Mouse (Mus musculus): ENCODE measurements around the gene Prkag1. TPM values are rescaled to one million over a fixed set of nuclear protein-coding genes. Genes with fewer than 3 reads are reported as not detected.

Gene Prkag1
- polyA plus RNA-seq, 1 experiment from 2014 or later = 98.5 TPM

GRCm38 (mm10) chr15:98793141-98793698, 38.1 kb downstream of the Prkag1 start:
- Histone ChIP-seq H3K27me3 (peaks cover 99% of the 10 kb centered on the region), H3K4me3 (replicated peaks) (peak overlapping the region; percentile 27), H3K27ac (no peak overlapping the region), H3K36me3 (no peaks in the 10 kb centered on the region), H3K9me3 (replicated peaks) (no peaks in the 10 kb centered on the region), H3K4me1 (peaks cover 51% of the 10 kb centered on the region), H3K9ac (no peak overlapping the region), H3K4me2 (peak overlapping the region; percentile 49)
- WGBS = under 1% methylated on average over 13 of the region's 13 CpGs
- no peak; the same call in 1 of the 2 replicates for ATAC-seq (replicated peaks; ENCODE audit: low FRiP score)

GRCm38 (mm10) chr15:98792233-98793020, 38.9 kb downstream of the Prkag1 start:
- Histone ChIP-seq H3K4me3 (replicated peaks) (peak overlapping the region; percentile 27), H3K4me1 (peaks cover 45% of the 10 kb centered on the region), H3K4me2 (peak overlapping the region; percentile 49), H3K9me3 (replicated peaks) (no peaks in the 10 kb centered on the region), H3K27me3 (peaks cover 99% of the 10 kb centered on the region), H3K27ac (no peak overlapping the region), H3K9ac (no peak overlapping the region), H3K36me3 (no peaks in the 10 kb centered on the region)
- no peak for ATAC-seq (replicated peaks; ENCODE audit: low FRiP score)
- WGBS = 1% methylated on average over 69 of the region's 75 CpGs

- peak overlapping the region; percentile 48; the same call in 1 of the 2 replicates for H3K4me2 ChIP-seq
- H3K9ac ChIP-seq = no peak overlapping the region
- H3K4me1 ChIP-seq = peaks cover 45% of the 10 kb centered on the region
- no peaks in the 10 kb centered on the region for H3K36me3 ChIP-seq
- ATAC-seq (replicated peaks; ENCODE audit: low FRiP score) = no peak
- peaks cover 100% of the 10 kb centered on the region for H3K27me3 ChIP-seq
- 1% methylated on average over 23 of the region's 23 CpGs for WGBS
- peak overlapping the region; percentile 0; the same call in 1 of the 2 replicates for H3K4me3 ChIP-seq (replicated peaks)
- no peaks in the 10 kb centered on the region for H3K9me3 ChIP-seq (replicated peaks)
- H3K27ac ChIP-seq = no peak overlapping the region
Observed at GRCm38 (mm10) chr15:98791771-98792170, 39.5 kb downstream of the Prkag1 start.

- Histone ChIP-seq H3K9ac (no peak overlapping the region), H3K4me2 (peak overlapping the region; percentile 48), H3K4me1 (peaks cover 45% of the 10 kb centered on the region), H3K4me3 (replicated peaks) (peak overlapping the region; percentile 31), H3K27me3 (peaks cover 100% of the 10 kb centered on the region), H3K27ac (no peak overlapping the region), H3K9me3 (replicated peaks) (no peaks in the 10 kb centered on the region), H3K36me3 (no peaks in the 10 kb centered on the region)
- ATAC-seq (replicated peaks; ENCODE audit: low FRiP score) = no peak
- WGBS = 1% methylated on average over 12 of the region's 12 CpGs
Observed at GRCm38 (mm10) chr15:98791221-98791620, 40.1 kb downstream of the Prkag1 start.

GRCm38 (mm10) chr15:98790761-98791160, 40.6 kb downstream of the Prkag1 start:
- no peak overlapping the region for H3K27ac ChIP-seq
- H3K4me3 ChIP-seq (replicated peaks) = peak overlapping the region; percentile 31
- H3K4me1 ChIP-seq = peaks cover 45% of the 10 kb centered on the region
- no peak for ATAC-seq (replicated peaks; ENCODE audit: low FRiP score)
- no peaks in the 10 kb centered on the region for H3K36me3 ChIP-seq
- peaks cover 97% of the 10 kb centered on the region for H3K27me3 ChIP-seq
- peak overlapping the region; percentile 36; the same call in 1 of the 2 replicates for H3K9ac ChIP-seq
- no peaks in the 10 kb centered on the region for H3K9me3 ChIP-seq (replicated peaks)
- 0% methylated on average over 23 of the region's 23 CpGs for WGBS
- H3K4me2 ChIP-seq = peak overlapping the region; percentile 48

- Histone ChIP-seq H3K4me2 (peak within 1 kb of the TSS; percentile 48), H3K27ac (no peak within 1 kb of the TSS), H3K27me3 (peaks cover 95% of the 10 kb centered on the region), H3K9ac (no peak within 1 kb of the TSS), H3K4me3 (replicated peaks) (peak within 1 kb of the TSS; percentile 31), H3K36me3 (no peaks in the 10 kb centered on the region), H3K4me1 (peaks cover 45% of the 10 kb centered on the region), H3K9me3 (replicated peaks) (no peaks in the 10 kb centered on the region)
- peak; percentile 50; the same call in 1 of the 2 replicates for ATAC-seq (replicated peaks; ENCODE audit: low FRiP score)
- WGBS = 2% methylated on average over 51 of the region's 51 CpGs
Observed at GRCm38 (mm10) chr15:98789661-98790535, 41.4 kb downstream of the Prkag1 start, which contains the start of gene Wnt1. Wnt1 (plus strand) TSS chr15:98789857.

GRCm38 (mm10) chr15:98788972-98789660, 42.2 kb downstream of the Prkag1 start:
- no peaks in the 10 kb centered on the region for H3K9me3 ChIP-seq (replicated peaks)
- H3K4me1 ChIP-seq = peaks cover 45% of the 10 kb centered on the region
- H3K27me3 ChIP-seq = peaks cover 90% of the 10 kb centered on the region
- H3K27ac ChIP-seq = no peak overlapping the region
- peak overlapping the region; percentile 21; the same call in 1 of the 2 replicates for H3K4me3 ChIP-seq (replicated peaks)
- no peak overlapping the region for H3K9ac ChIP-seq
- 12% methylated on average over 24 of the region's 24 CpGs for WGBS
- ATAC-seq (replicated peaks; ENCODE audit: low FRiP score) = no peak
- H3K36me3 ChIP-seq = no peaks in the 10 kb centered on the region
- H3K4me2 ChIP-seq = peak overlapping the region; percentile 47

GRCm38 (mm10) chr15:98787930-98788329, 43.4 kb downstream of the Prkag1 start:
- Histone ChIP-seq H3K27ac (no peak overlapping the region), H3K36me3 (no peaks in the 10 kb centered on the region), H3K27me3 (peaks cover 85% of the 10 kb centered on the region), H3K4me3 (replicated peaks) (no peak overlapping the region), H3K9me3 (replicated peaks) (no peaks in the 10 kb centered on the region), H3K4me1 (peaks cover 35% of the 10 kb centered on the region), H3K9ac (no peak overlapping the region), H3K4me2 (no peak overlapping the region)
- ATAC-seq (replicated peaks; ENCODE audit: low FRiP score) = no peak
- WGBS = 33% methylated on average over 4 of the region's 4 CpGs

GRCm38 (mm10) chr15:98785744-98786143, 45.6 kb downstream of the Prkag1 start:
- no peaks in the 10 kb centered on the region for H3K9me3 ChIP-seq (replicated peaks)
- H3K4me1 ChIP-seq = peaks cover 14% of the 10 kb centered on the region
- H3K4me3 ChIP-seq (replicated peaks) = no peak overlapping the region
- no peak overlapping the region for H3K9ac ChIP-seq
- no peaks in the 10 kb centered on the region for H3K36me3 ChIP-seq
- WGBS = 40% methylated on average over 7 of the region's 7 CpGs
- H3K27me3 ChIP-seq = peaks cover 82% of the 10 kb centered on the region
- ATAC-seq (replicated peaks; ENCODE audit: low FRiP score) = no peak
- H3K4me2 ChIP-seq = no peak overlapping the region
- no peak overlapping the region for H3K27ac ChIP-seq

- Histone ChIP-seq H3K4me3 (replicated peaks) (no peak overlapping the region), H3K36me3 (no peaks in the 10 kb centered on the region), H3K4me2 (no peak overlapping the region), H3K4me1 (peaks cover 28% of the 10 kb centered on the region), H3K27me3 (peaks cover 82% of the 10 kb centered on the region), H3K9me3 (replicated peaks) (no peaks in the 10 kb centered on the region), H3K9ac (no peak overlapping the region), H3K27ac (no peak overlapping the region)
- no peak for ATAC-seq (replicated peaks; ENCODE audit: low FRiP score)
- WGBS = 29% methylated on average over 6 of the region's 6 CpGs
Observed at GRCm38 (mm10) chr15:98781166-98781565, 50.2 kb downstream of the Prkag1 start.

- no peaks in the 10 kb centered on the region for H3K9me3 ChIP-seq (replicated peaks)
- 8% methylated on average over 13 of the region's 13 CpGs for WGBS
- H3K27ac ChIP-seq = no peak overlapping the region
- peaks cover 87% of the 10 kb centered on the region for H3K27me3 ChIP-seq
- peaks cover 34% of the 10 kb centered on the region for H3K4me1 ChIP-seq
- H3K36me3 ChIP-seq = no peaks in the 10 kb centered on the region
- no peak for ATAC-seq (replicated peaks; ENCODE audit: low FRiP score)
- H3K4me2 ChIP-seq = no peak overlapping the region
- no peak overlapping the region for H3K9ac ChIP-seq
- no peak overlapping the region for H3K4me3 ChIP-seq (replicated peaks)
Observed at GRCm38 (mm10) chr15:98780573-98780972, 50.7 kb downstream of the Prkag1 start.

Data from kidney, embryonic 15.5 days (tissue).